Mouse (Mus musculus) liver, embryonic 14.5 days (tissue): Measurements from ENCODE around the gene Prss36. TPM values are rescaled to one million over a fixed set of nuclear protein-coding genes. Genes with fewer than 3 reads are reported as not detected.
A peak's percentile ranks its signal among the peaks of the same experiment; 100 is the strongest.

Source experiments
- ATAC-seq: fragments of 200-750 bp; cut with Nextera tagmentation; 2 replicates; pipeline ENCODE4 v1.8.0; 2017; ENCODE audit warnings: moderate number of reproducible peaks, mild to moderate bottlenecking, moderate library complexity; ENCODE audit not compliant: insufficient read depth
- DNase-seq, 3 experiments: peaks; one replicate each; pipeline ENCODE4 v3.0.0-alpha.2; 2012 to 2013; ENCODE audit warnings: low read depth in 3 of 3, low spot score in 3 of 3
- H3K27ac ChIP-seq: fragments of 300-500 bp; sonication (generic); 2 replicates; pipeline ENCODE4 v1.5.1; 2014; ENCODE audit warnings: moderate library complexity, mild to moderate bottlenecking, control low read depth, inconsistent platforms
- H3K27me3 ChIP-seq: fragments of 300-500 bp; sonication (generic); 2 replicates; pipeline ENCODE4 v1.6.1; 2014; ENCODE audit warnings: mild to moderate bottlenecking, low read length, moderate library complexity; ENCODE audit not compliant: control insufficient read depth, insufficient read depth
- H3K36me3 ChIP-seq: fragments of 300-500 bp; sonication (generic); replicated peaks from 2 replicates; pipeline ENCODE4 v1.6.1; 2014; ENCODE audit warnings: low read depth; ENCODE audit not compliant: control insufficient read depth, insufficient read depth
- H3K4me1 ChIP-seq, 2 experiments: fragments of 200-500 bp in 1 of 2; fragments of 300-500 bp in 1 of 2; sonication (generic) in 1 of 2; replicated peaks; 2 replicates each; pipeline ENCODE4 v1.6.1; 2012 to 2014; ENCODE audit warnings: antibody characterized with exemption in 1 of 2, inconsistent platforms in 1 of 2, low read length in 1 of 2; ENCODE audit not compliant: control insufficient read depth in 2 of 2, insufficient read depth in 2 of 2
- H3K4me2 ChIP-seq: fragments of 300-500 bp; sonication (generic); 2 replicates; pipeline ENCODE4 v1.6.1; 2014; ENCODE audit warnings: low read depth, mild to moderate bottlenecking, control low read depth, moderate library complexity
- H3K4me3 ChIP-seq, 2 experiments: fragments of 200-500 bp in 1 of 2; fragments of 300-500 bp in 1 of 2; sonication (generic) in 1 of 2; 2 replicates each; pipeline ENCODE4 v1.5.1; 2012 to 2014; ENCODE audit warnings: low read depth in 2 of 2, low read length in 2 of 2, mild to moderate bottlenecking in 2 of 2, control low read depth in 1 of 2, inconsistent platforms in 1 of 2, moderate library complexity in 1 of 2; ENCODE audit not compliant: insufficient read depth in 1 of 2
- H3K9ac ChIP-seq: fragments of 300-500 bp; sonication (generic); replicated peaks from 2 replicates; pipeline ENCODE4 v1.6.1; 2014; ENCODE audit warnings: mild to moderate bottlenecking, control low read depth, moderate library complexity
- H3K9me3 ChIP-seq: fragments of 300-500 bp; sonication (generic); 2 replicates; pipeline ENCODE4 v1.6.1; 2016; ENCODE audit warnings: low read length, mixed read lengths; ENCODE audit not compliant: control insufficient read depth
- CTCF ChIP-seq: IDR thresholded peaks from 2 replicates; pipeline ENCODE4 v1.5.1; 2016; ENCODE audit warnings: antibody characterized with exemption, low read depth, control low read depth
- EP300 ChIP-seq: IDR thresholded peaks from 2 replicates; pipeline ENCODE4 v1.6.1; 2016; ENCODE audit warnings: antibody characterized with exemption, low read depth
- WGBS: fragments of 180-500 bp; shearing (Covaris S2); extraction: QIAGEN DNeasy Blood & Tissue Kit; methylation state at CpG from one replicate; pipeline ENCODE4 v1.1.7; 2014; ENCODE audit not compliant: insufficient replicate concordance; 5-methylcytosine and 5-hydroxymethylcytosine counted together
- polyA plus RNA-seq, 2 experiments: library from polyadenylated mRNA; depleted of rRNA in 1 of 2; stranded (reverse) in 1 of 2; unstranded in 1 of 2; fragments of >200 nt; fragmentation: Nextera tagmentation in 1 of 2; extraction: Ambion mirVana in 1 of 2; gene quantifications; 2 replicates each; pipeline versions ENCODE4 v1.2.1 to v1.2.3; 2012 to 2014

The Prss36 gene
- polyA plus RNA-seq, 2 experiments: 2.3 to 3.0 TPM

- TF ChIP-seq EP300: no peak
- no peak for TF ChIP-seq CTCF
- Histone ChIP-seq H3K36me3 (no peaks in the 10 kb centered on the region; the same call in 1 of the 2 replicates), H3K9me3 (no peaks in the 10 kb centered on the region), H3K4me2 (peak overlapping the region; percentile 55), H3K4me1 (peaks cover 2 to 7% of the 10 kb centered on the region in 2 experiments; a peak in 3 of 4 replicates), H3K9ac (no peak overlapping the region), H3K4me3 (peak overlapping the region in 1 of 2 experiments; percentile 48; a peak in 2 of 4 replicates), H3K27ac (no peak overlapping the region), H3K27me3 (no peaks in the 10 kb centered on the region)
- 62% methylated on average over 5 of the region's 5 CpGs for WGBS
- ATAC-seq (no peak), DNase-seq (no peak)
These were observed 17.9 kb downstream of the Prss36 start for GRCm38 (mm10) chr7:127928596-127928995.

- Histone ChIP-seq H3K9me3 (no peaks in the 10 kb centered on the region), H3K36me3 (no peaks in the 10 kb centered on the region; the same call in none of the 2 replicates), H3K27ac (no peak overlapping the region), H3K4me2 (no peak overlapping the region), H3K9ac (no peak overlapping the region), H3K4me3 (no peak overlapping the region), H3K4me1 (peaks cover 2 to 7% of the 10 kb centered on the region in 2 experiments; a peak in 3 of 4 replicates), H3K27me3 (no peaks in the 10 kb centered on the region)
- 82% methylated on average over 11 of the region's 11 CpGs for WGBS
- no peak for ATAC-seq
- TF ChIP-seq CTCF (no peak), EP300 (no peak)
- no peak for DNase-seq
These were observed 18.8 kb downstream of the Prss36 start for GRCm38 (mm10) chr7:127927726-127928125.

GRCm38 (mm10) chr7:127926846-127927245, 19.7 kb downstream of the Prss36 start:
- no peak for DNase-seq
- H3K36me3 ChIP-seq: no peaks in the 10 kb centered on the region; the same call in none of the 2 replicates
- H3K9me3 ChIP-seq: no peaks in the 10 kb centered on the region
- TF ChIP-seq CTCF: no peak
- no peak for TF ChIP-seq EP300
- no peak overlapping the region for H3K4me2 ChIP-seq
- ATAC-seq: no peak
- no peaks in the 10 kb centered on the region for H3K27me3 ChIP-seq
- peaks cover 2 to 14% of the 10 kb centered on the region in 2 experiments; a peak in 3 of 4 replicates for H3K4me1 ChIP-seq
- WGBS: 78% methylated on average over 11 of the region's 11 CpGs
- no peak overlapping the region for H3K4me3 ChIP-seq
- H3K9ac ChIP-seq: no peak overlapping the region
- H3K27ac ChIP-seq: no peak overlapping the region

- WGBS: 85% methylated on average over 8 of the region's 8 CpGs
- no peak overlapping the region for H3K4me2 ChIP-seq
- ATAC-seq (no peak), DNase-seq (no peak)
- no peak overlapping the region for H3K27ac ChIP-seq
- H3K36me3 ChIP-seq: no peaks in the 10 kb centered on the region; the same call in none of the 2 replicates
- H3K4me1 ChIP-seq: peaks cover 2 to 14% of the 10 kb centered on the region in 2 experiments; a peak in 3 of 4 replicates
- H3K9me3 ChIP-seq: no peaks in the 10 kb centered on the region
- no peak overlapping the region for H3K9ac ChIP-seq
- TF ChIP-seq CTCF (no peak), EP300 (no peak)
- H3K27me3 ChIP-seq: no peaks in the 10 kb centered on the region
- H3K4me3 ChIP-seq: no peak overlapping the region
These were observed 20.5 kb downstream of the Prss36 start for GRCm38 (mm10) chr7:127926066-127926465.

- H3K9me3 ChIP-seq: no peaks in the 10 kb centered on the region
- no peak for TF ChIP-seq EP300
- no peak for TF ChIP-seq CTCF
- H3K27ac ChIP-seq: no peak overlapping the region
- DNase-seq (no peak), ATAC-seq (no peak)
- no peak overlapping the region for H3K4me2 ChIP-seq
- H3K4me3 ChIP-seq: no peak overlapping the region
- peaks cover 2 to 14% of the 10 kb centered on the region in 2 experiments; a peak in 3 of 4 replicates for H3K4me1 ChIP-seq
- 66% methylated on average over 5 of the region's 5 CpGs for WGBS
- H3K9ac ChIP-seq: no peak overlapping the region
- no peaks in the 10 kb centered on the region; the same call in none of the 2 replicates for H3K36me3 ChIP-seq
- H3K27me3 ChIP-seq: no peaks in the 10 kb centered on the region
These were observed 21.3 kb downstream of the Prss36 start for GRCm38 (mm10) chr7:127925252-127925651.
